Mouse (Mus musculus) large intestine, adult 2 months (tissue): ENCODE results near the gene Olfr1115. TPM values are rescaled to one million over a fixed set of nuclear protein-coding genes. Genes with fewer than 3 reads are reported as not detected.
"Not testable (repeated sequence)": the region's sequence is repeated elsewhere in the genome, so short reads cannot be mapped to it uniquely, and the experiment has no call there.

Experiments
- DNase-seq: peaks from one replicate; pipeline ENCODE4 v3.0.0-alpha.2; 2012; ENCODE audit warnings: low read depth, low spot score
- WGBS: fragments of 180-500 bp; shearing (Covaris S2); methylation state at CpG from one replicate; pipeline ENCODE4 v1.1.7; 2018; 5-methylcytosine and 5-hydroxymethylcytosine counted together
- polyA plus RNA-seq: library from polyadenylated mRNA; depleted of rRNA; stranded (reverse); fragments of >200 nt; gene quantifications from 2 replicates; pipeline ENCODE4 v1.2.3, GENCODE M21; 2012; rRNA removed

Olfr1115 gene
- polyA plus RNA-seq: not detected in 2 replicates

DNA sequence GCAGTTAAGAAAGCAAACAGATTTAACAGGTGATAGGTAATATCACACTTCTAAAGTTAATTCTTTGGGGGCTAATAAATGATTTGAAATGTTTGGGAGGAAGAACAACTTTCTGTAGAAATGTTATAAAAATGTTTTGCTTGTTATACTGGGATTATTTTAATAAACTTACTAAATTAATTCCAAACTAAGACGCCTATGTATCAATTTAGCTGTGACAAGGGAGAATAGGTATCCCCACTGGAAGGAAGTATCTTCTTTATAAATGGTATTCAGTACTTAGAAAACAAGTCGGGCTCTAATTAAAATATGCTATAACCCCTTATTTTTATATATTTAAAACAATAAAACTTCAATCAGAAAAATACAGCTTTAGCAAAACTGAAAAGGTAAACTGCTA lies at the start of gene Olfr1115:
Gene Olfr1115, plus strand, starts transcription at position 301 of the 400 bp plus-strand sequence.
- WGBS: 81% methylated on average over 2 of the region's 2 CpGs
- DNase-seq: no peak

DNA sequence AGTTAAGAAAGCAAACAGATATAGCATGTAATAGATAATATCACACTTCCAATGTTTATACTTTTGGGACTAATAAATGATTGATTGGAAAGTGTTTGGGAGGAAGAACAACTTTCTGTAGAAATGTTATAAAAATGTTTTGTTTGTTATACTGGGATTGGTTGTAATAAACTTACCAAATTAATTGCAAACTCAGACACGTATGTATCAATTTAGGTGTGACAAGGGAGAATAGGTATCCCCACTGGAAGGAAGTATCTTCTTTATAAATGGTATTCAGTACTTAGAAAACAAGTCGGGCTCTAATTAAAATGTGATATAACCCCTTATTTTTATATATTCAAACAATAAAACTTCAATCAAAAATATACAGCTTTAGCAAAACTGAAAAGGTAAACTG lies 39.1 kb upstream of the Olfr1115 start, which contains the start of gene Olfr1113:
Gene Olfr1113, plus strand, starts transcription at position 301 of the 400 bp plus-strand sequence.
- DNase-seq: no peak
- 76% methylated on average over 2 of the region's 2 CpGs for WGBS

DNA sequence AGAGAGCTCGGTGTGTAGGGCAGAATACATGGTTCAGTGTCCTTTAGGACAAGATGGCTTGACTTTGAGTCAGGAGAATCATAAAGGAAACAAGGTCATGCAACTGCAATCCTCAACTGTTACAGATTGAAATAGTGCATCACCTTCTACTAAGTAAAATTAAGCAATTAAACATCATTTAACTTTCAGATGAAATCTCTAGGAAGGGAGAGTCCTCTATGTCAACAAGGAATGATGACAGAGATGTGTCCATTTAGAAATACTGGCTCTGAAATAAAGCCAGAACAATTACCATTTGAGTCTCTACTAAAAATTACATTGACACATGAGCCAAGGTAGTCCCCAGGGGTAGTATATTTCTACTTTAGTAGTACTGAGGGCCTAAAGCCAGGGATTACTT lies 19.4 kb downstream of the Olfr1115 start, which contains the start of gene Olfr1116:
Gene Olfr1116, plus strand, starts transcription at position 301 of the 400 bp plus-strand sequence.
- 86% methylated on average over 1 of the region's 1 CpGs for WGBS
- no peak for DNase-seq

DNA sequence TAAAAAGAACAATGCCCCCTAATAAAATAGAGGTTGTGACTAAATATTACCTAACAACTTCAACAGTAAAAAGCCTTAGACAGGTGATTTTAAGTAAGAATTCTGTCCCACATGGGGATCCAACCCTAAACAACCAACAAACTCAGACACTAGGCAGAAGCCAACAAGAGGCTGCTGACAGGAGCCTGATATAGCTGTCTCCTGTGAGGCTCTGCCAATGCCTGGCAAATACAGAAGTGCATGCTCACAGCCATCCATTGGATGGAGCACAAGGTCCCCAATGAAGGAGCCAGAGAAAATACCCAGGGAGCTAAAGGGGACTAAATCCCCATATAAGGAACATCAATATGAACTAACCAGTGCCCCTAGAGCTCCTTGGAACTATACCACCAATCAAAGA lies 46.2 kb downstream of the Olfr1115 start:
- DNase-seq: not testable (repeated sequence)

Other genes with a start within 250 kb of the Olfr1115 start
- gene Olfr1102, start 249.6 kb upstream of the Olfr1115 start, polyA plus RNA-seq: not detected in 2 replicates
- not detected in 2 replicates for gene Olfr1104, start 220.9 kb upstream of the Olfr1115 start, polyA plus RNA-seq
- gene Olfr1105, start 211.5 kb upstream of the Olfr1115 start, polyA plus RNA-seq: not detected in 2 replicates
- gene Olfr1106, start 195.7 kb upstream of the Olfr1115 start, polyA plus RNA-seq: not detected in 2 replicates
- not detected in 2 replicates for gene Olfr1107, start 172.2 kb upstream of the Olfr1115 start, polyA plus RNA-seq
- gene Olfr1109, start 152.0 kb upstream of the Olfr1115 start, polyA plus RNA-seq: not detected in 2 replicates
- gene Olfr259, start 133.4 kb upstream of the Olfr1115 start, polyA plus RNA-seq: not detected in 2 replicates
- not detected in 2 replicates for gene Olfr1110, start 107.7 kb upstream of the Olfr1115 start, polyA plus RNA-seq
- not detected in 2 replicates for gene Olfr1111, start 95.4 kb upstream of the Olfr1115 start, polyA plus RNA-seq
- not detected in 2 replicates for gene Olfr1112, start 60.2 kb upstream of the Olfr1115 start, polyA plus RNA-seq
- not detected in 2 replicates for gene Olfr1113, start 39.0 kb upstream of the Olfr1115 start, polyA plus RNA-seq
- gene Olfr1116, start 19.5 kb downstream of the Olfr1115 start, polyA plus RNA-seq: not detected in 2 replicates
- gene Olfr1118, start 59.6 kb downstream of the Olfr1115 start, polyA plus RNA-seq: not detected in 2 replicates
- gene Olfr1120, start 106.8 kb downstream of the Olfr1115 start, polyA plus RNA-seq: not detected in 2 replicates
- not detected in 2 replicates for gene Olfr1121, start 121.9 kb downstream of the Olfr1115 start, polyA plus RNA-seq
- gene Olfr1122, start 137.8 kb downstream of the Olfr1115 start, polyA plus RNA-seq: not detected in 2 replicates
- not detected in 2 replicates for gene Olfr1123, start 168.6 kb downstream of the Olfr1115 start, polyA plus RNA-seq
- not detected in 2 replicates for gene Olfr1124, start 182.3 kb downstream of the Olfr1115 start, polyA plus RNA-seq
- gene Olfr1126, start 205.9 kb downstream of the Olfr1115 start, polyA plus RNA-seq: not detected in 2 replicates
- gene Pramel7, start 249.1 kb downstream of the Olfr1115 start, polyA plus RNA-seq: not detected in 2 replicates